ENCODE assay signal across 13 mouse cellular contexts in genomic region chr7:136104021-136104420, GRCm38 (mm10).
"Had no signal": no experiment of that assay in that cellular context is flagged by ENCODE, and none has a peak within 500 bp of the region (broad histone marks: within the 10 kb centered on the region; RNA-seq: fewer than 3 reads in every experiment).

No protein-coding gene starts in this region.

- ATAC-seq: liver, postnatal 0 days; lung, postnatal 0 days; midbrain, embryonic 13.5 days; midbrain, embryonic 15.5 days had no signal

- DNase-seq: liver, postnatal 0 days; lung, adult 2 months; lung, postnatal 14 days; lung, postnatal 36 days; retina, postnatal 1 day; right cerebral cortex, adult 18-20 months; right cerebral cortex, postnatal 14 days; thymus, adult 18-20 months; thymus, postnatal 25 days; thymus, postnatal 4 days had no signal
